Mouse (Mus musculus) liver, adult 2 months (tissue): Measurements from ENCODE around the gene Yy1.

ENCODE experiments used
- CTCF ChIP-seq: fragments of 200-500 bp; IDR thresholded peaks from 2 replicates; pipeline ENCODE4 v1.5.1; 2011; ENCODE audit warnings: low read depth, low read length, control low read depth
- POLR2A ChIP-seq: fragments of 200-500 bp; IDR thresholded peaks from 2 replicates; pipeline ENCODE4 v1.6.1; 2011; ENCODE audit warnings: low read length, control low read depth; ENCODE audit not compliant: insufficient read depth; ENCODE audit errors: extremely low read depth

- no peak for TF ChIP-seq CTCF
- no peak for TF ChIP-seq POLR2A
Measured at GRCm38 (mm10) chr12:108760016-108760415, 32.8 kb upstream of the Yy1 start.
